Mouse (Mus musculus) MEL (cell line): Measurements from ENCODE around the gene Chrnb4. TPM values are rescaled to one million over a fixed set of nuclear protein-coding genes. Genes with fewer than 3 reads are reported as not detected.

Experiments
- DNase-seq: peaks from one replicate; pipeline ENCODE4 v3.0.0; 2011; ENCODE audit warnings: low read depth, low spot score
- H3K27ac ChIP-seq: 2 replicates; pipeline ENCODE4 v1.5.1; 2012; ENCODE audit warnings: low read depth, mild to moderate bottlenecking, control low read depth, low read length, moderate library complexity; ENCODE audit not compliant: control insufficient read depth
- H3K27me3 ChIP-seq, 2 experiments: fragments of 150-350 bp in 1 of 2; sonication (generic) in 1 of 2; 2 replicates each; pipeline ENCODE4 v1.6.1; 2012; ENCODE audit warnings: low read length in 2 of 2, mild to moderate bottlenecking in 2 of 2, improper control_type of control experiment in 1 of 2, moderate library complexity in 1 of 2; ENCODE audit not compliant: insufficient read depth in 2 of 2, control insufficient read depth in 1 of 2
- H3K36me3 ChIP-seq, 2 experiments: 2 replicates each; pipeline ENCODE4 v1.6.1; 2012 to 2014; ENCODE audit warnings: low read length in 2 of 2, improper control_type of control experiment in 1 of 2, inconsistent platforms in 1 of 2, mild to moderate bottlenecking in 1 of 2; ENCODE audit not compliant: insufficient read depth in 2 of 2, control insufficient read depth in 1 of 2
- H3K4me1 ChIP-seq, 2 experiments: fragments of 150-350 bp in 1 of 2; sonication (generic) in 1 of 2; 2 replicates each; pipeline ENCODE4 v1.6.1; 2012; ENCODE audit warnings: low read length in 2 of 2, improper control_type of control experiment in 1 of 2, mild to moderate bottlenecking in 1 of 2; ENCODE audit not compliant: insufficient read depth in 2 of 2, control insufficient read depth in 1 of 2
- H3K4me3 ChIP-seq, 2 experiments: fragments of 150-350 bp in 1 of 2; sonication (generic) in 1 of 2; 2 replicates each; pipeline ENCODE4 v1.5.1; 2012; ENCODE audit warnings: low read depth in 2 of 2, low read length in 2 of 2, mild to moderate bottlenecking in 2 of 2, moderate library complexity in 2 of 2, control low read depth in 1 of 2, improper control_type of control experiment in 1 of 2; ENCODE audit not compliant: control insufficient read depth in 1 of 2, insufficient read depth in 1 of 2
- H3K79me2 ChIP-seq: 2 replicates; pipeline ENCODE4 v1.6.1; 2012; ENCODE audit warnings: mild to moderate bottlenecking, low read length, moderate library complexity; ENCODE audit not compliant: control insufficient read depth, poor library complexity, insufficient read depth
- H3K9ac ChIP-seq: 2 replicates; pipeline ENCODE4 v1.6.1; 2012; ENCODE audit warnings: low read depth, mild to moderate bottlenecking, control low read depth, low read length, moderate library complexity; ENCODE audit not compliant: control insufficient read depth, poor library complexity, severe bottlenecking
- H3K9me3 ChIP-seq: fragments of 150-350 bp; sonication (generic); replicated peaks from 2 replicates; pipeline ENCODE4 v1.6.1; 2012; ENCODE audit warnings: mild to moderate bottlenecking, low read length, improper control_type of control experiment, moderate library complexity; ENCODE audit not compliant: insufficient read depth
- CHD1 ChIP-seq: IDR thresholded peaks from 2 replicates; pipeline ENCODE4 v1.6.1; 2012; ENCODE audit warnings: low read depth, mild to moderate bottlenecking, inconsistent platforms, low read length, improper control_type of control experiment
- CTCF ChIP-seq, 3 experiments: IDR thresholded peaks in 2 of 3; conservative IDR thresholded peaks in 1 of 3; 2 replicates each; pipeline ENCODE4 v1.5.1; 2011 to 2012; ENCODE audit warnings: low read length in 3 of 3, low read depth in 2 of 3, mild to moderate bottlenecking in 2 of 3, improper control_type of control experiment in 1 of 3, inconsistent platforms in 1 of 3, mixed read lengths in 1 of 3, moderate library complexity in 1 of 3; ENCODE audit not compliant: control insufficient read depth in 1 of 3, insufficient read depth in 1 of 3, poor library complexity in 1 of 3, severe bottlenecking in 1 of 3
- E2F4 ChIP-seq: IDR thresholded peaks from 2 replicates; pipeline ENCODE4 v1.6.1; 2011; ENCODE audit warnings: low read depth, low read length, improper control_type of control experiment, borderline replicate concordance
- GATA1 ChIP-seq: IDR thresholded peaks from 2 replicates; pipeline ENCODE4 v1.6.1; 2011; ENCODE audit warnings: low read depth, low read length, improper control_type of control experiment
- JUND ChIP-seq: IDR thresholded peaks from 2 replicates; pipeline ENCODE4 v1.6.1; 2011; ENCODE audit warnings: low read depth, mild to moderate bottlenecking, improper control_type of control experiment, low read length
- KAT2A ChIP-seq: conservative IDR thresholded peaks from 2 replicates; pipeline ENCODE4 v1.6.1; 2012; ENCODE audit warnings: low read depth, low read length, improper control_type of control experiment, inconsistent platforms
- MAFK ChIP-seq: IDR thresholded peaks from 2 replicates; pipeline ENCODE4 v1.6.1; 2011; ENCODE audit warnings: low read depth, mild to moderate bottlenecking, low read length, improper control_type of control experiment, borderline replicate concordance
- MXI1 ChIP-seq: IDR thresholded peaks from 2 replicates; pipeline ENCODE4 v1.6.1; 2011; ENCODE audit warnings: mild to moderate bottlenecking, low read depth, low read length, improper control_type of control experiment
- MYB ChIP-seq: IDR thresholded peaks from 2 replicates; pipeline ENCODE4 v1.6.1; 2011; ENCODE audit warnings: mild to moderate bottlenecking, low read depth, low read length, improper control_type of control experiment
- MYC ChIP-seq: IDR thresholded peaks from 2 replicates; pipeline ENCODE4 v1.6.1; 2011; ENCODE audit warnings: low read depth, mild to moderate bottlenecking, low read length, improper control_type of control experiment, moderate library complexity
- NELFE ChIP-seq: IDR thresholded peaks from 2 replicates; pipeline ENCODE4 v1.6.1; 2011; ENCODE audit warnings: low read depth, low read length, improper control_type of control experiment
- NRF1 ChIP-seq: IDR thresholded peaks from 2 replicates; pipeline ENCODE4 v1.6.1; 2014; ENCODE audit warnings: low read depth, mild to moderate bottlenecking, inconsistent platforms, low read length, improper control_type of control experiment, moderate library complexity; ENCODE audit not compliant: poor library complexity, insufficient read depth, severe bottlenecking
- POLR2A ChIP-seq, 2 experiments: IDR thresholded peaks; 2 replicates each; pipeline ENCODE4 v1.6.1; 2011 to 2012; ENCODE audit warnings: low read length in 2 of 2, mild to moderate bottlenecking in 2 of 2, control low read depth in 1 of 2, improper control_type of control experiment in 1 of 2, low read depth in 1 of 2, moderate library complexity in 1 of 2; ENCODE audit not compliant: control insufficient read depth in 1 of 2, insufficient read depth in 1 of 2, poor library complexity in 1 of 2
- POLR2AphosphoS5 ChIP-seq: IDR thresholded peaks from 2 replicates; pipeline ENCODE4 v1.6.1; 2012; ENCODE audit warnings: low read depth, borderline replicate concordance, mild to moderate bottlenecking, inconsistent platforms, low read length, moderate library complexity, mixed read lengths
- TAL1 ChIP-seq: IDR thresholded peaks from 2 replicates; pipeline ENCODE4 v1.6.1; 2012; ENCODE audit warnings: mild to moderate bottlenecking, inconsistent platforms, low read length, moderate library complexity, mixed read lengths
- TCF12 ChIP-seq: IDR thresholded peaks from 2 replicates; pipeline ENCODE4 v1.6.1; 2014; ENCODE audit warnings: low read depth, mild to moderate bottlenecking, inconsistent platforms, low read length, improper control_type of control experiment, moderate library complexity
- USF1 ChIP-seq: IDR thresholded peaks from 2 replicates; pipeline ENCODE4 v1.6.1; 2014; ENCODE audit warnings: low read depth, mild to moderate bottlenecking, inconsistent platforms, low read length, improper control_type of control experiment, moderate library complexity
- ZC3H11A ChIP-seq: IDR thresholded peaks from 2 replicates; pipeline ENCODE4 v1.6.1; 2012; ENCODE audit warnings: low read depth, mild to moderate bottlenecking, inconsistent platforms, low read length, improper control_type of control experiment
- ZNF384 ChIP-seq: IDR thresholded peaks from 2 replicates; pipeline ENCODE4 v1.6.1; 2012; ENCODE audit warnings: low read depth, mild to moderate bottlenecking, inconsistent platforms, low read length, improper control_type of control experiment
- polyA plus RNA-seq, 2 experiments: library from polyadenylated mRNA; stranded (reverse) in 1 of 2; unstranded in 1 of 2; fragments of >175 nt in 1 of 2; fragments of >200 nt in 1 of 2; gene quantifications; 2 replicates each; pipeline versions ENCODE4 v1.2.1 to v1.2.4; 2012; ENCODE audit warnings: low replicate concordance in 2 of 2, low read depth in 1 of 2; ENCODE audit not compliant: insufficient read length in 2 of 2, insufficient read depth in 1 of 2, missing spikeins in 1 of 2
- total RNA-seq: library from RNA; depleted of rRNA; stranded (reverse); fragments of 300-350 nt; gene quantifications from 2 replicates; pipeline ENCODE4 v1.2.3, GENCODE M21; 2012

Chrnb4 gene
- total and polyA plus RNA-seq, 3 experiments: 0.01 TPM; not detected in 2

GRCm38 (mm10) chr9:55046764-55047163 is 1.8 kb downstream of the Chrnb4 start (continued):
- TF ChIP-seq MXI1 (no peak), CTCF (IDR thresholded peaks at IDR 0.05 in 2 of 3, conservative IDR thresholded peaks at IDR 0.05 in 1 of 3; ENCODE audit: control insufficient read depth in 1 of 3, insufficient read depth in 1 of 3, low read depth in 2 of 3, low read length in 3 of 3, poor library complexity in 1 of 3, severe bottlenecking in 1 of 3) (peak in 2 of 3 experiments; percentile 19 to 50; a peak in 4 of 6 replicates)

GRCm38 (mm10) chr9:55045001-55045400 is 3.6 kb downstream of the Chrnb4 start:
- no peaks in the 10 kb centered on the region for H3K9me3 ChIP-seq
- no peak for TF ChIP-seq ZNF384
- no peak for TF ChIP-seq E2F4
- TF ChIP-seq, all 39 proteins: peak for 0
- Histone ChIP-seq H3K27me3 (peaks cover 0 to 6% of the 10 kb centered on the region in 2 experiments; a peak in 2 of 4 replicates), H3K4me3 (no peak overlapping the region), H3K9ac (no peak overlapping the region), H3K27ac (no peak overlapping the region), H3K36me3 (no peaks in the 10 kb centered on the region), H3K79me2 (no peaks in the 10 kb centered on the region), H3K4me1 (no peaks in the 10 kb centered on the region)
- DNase-seq: no peak

- H3K9ac ChIP-seq: no peak overlapping the region
- H3K9me3 ChIP-seq: no peaks in the 10 kb centered on the region
- H3K36me3 ChIP-seq: no peaks in the 10 kb centered on the region
- no peak overlapping the region for H3K4me3 ChIP-seq
- DNase-seq: no peak
- H3K27ac ChIP-seq: no peak overlapping the region
- H3K27me3 ChIP-seq: peaks cover 0 to 4% of the 10 kb centered on the region in 2 experiments; a peak in 2 of 4 replicates
- TF ChIP-seq MYC (no peak), CTCF (IDR thresholded peaks at IDR 0.05 in 2 of 3, conservative IDR thresholded peaks at IDR 0.05 in 1 of 3; ENCODE audit: control insufficient read depth in 1 of 3, insufficient read depth in 1 of 3, low read depth in 2 of 3, low read length in 3 of 3, poor library complexity in 1 of 3, severe bottlenecking in 1 of 3) (no peak), ZC3H11A (no peak), TAL1 (no peak), GATA1 (no peak), USF1 (no peak), NELFE (no peak), POLR2A (IDR thresholded peaks at IDR 0.05; ENCODE audit: control insufficient read depth in 1 of 2, insufficient read depth in 1 of 2, low read depth in 1 of 2, low read length in 2 of 2, poor library complexity in 1 of 2) (no peak), POLR2AphosphoS5 (no peak), NRF1 (no peak), KAT2A (no peak), MXI1 (no peak), CHD1 (no peak), TCF12 (no peak), MAFK (no peak), JUND (no peak), MYB (no peak), ZNF384 (no peak)
- no peaks in the 10 kb centered on the region for H3K79me2 ChIP-seq
- H3K4me1 ChIP-seq: no peaks in the 10 kb centered on the region
Observed at GRCm38 (mm10) chr9:55043688-55044087, 4.9 kb downstream of the Chrnb4 start.
